Mouse (Mus musculus) liver, embryonic 18 days (tissue): ENCODE data around the gene Kir3dl2. TPM values are rescaled to one million over a fixed set of nuclear protein-coding genes. Genes with fewer than 3 reads are reported as not detected.

Experiments
- polyA plus RNA-seq: library from polyadenylated mRNA; depleted of rRNA; stranded (reverse); fragments of >200 nt; gene quantifications from 2 replicates; pipeline ENCODE4 v1.2.3, GENCODE M21; 2012; rRNA removed

Kir3dl2 gene
- polyA plus RNA-seq: not detected in 2 replicates

GRCm38 (mm10) chrX:136543956-136544355 is at the start of gene Kir3dl2:
Gene Kir3dl2, minus strand, starts transcription at chrX:136544056.

GRCm38 (mm10) chrX:136590199-136590896 is 46.5 kb upstream of the Kir3dl2 start, which contains the start of gene Tceal3:
Gene Tceal3, plus strand, starts transcription at chrX:136590842.

DNA sequence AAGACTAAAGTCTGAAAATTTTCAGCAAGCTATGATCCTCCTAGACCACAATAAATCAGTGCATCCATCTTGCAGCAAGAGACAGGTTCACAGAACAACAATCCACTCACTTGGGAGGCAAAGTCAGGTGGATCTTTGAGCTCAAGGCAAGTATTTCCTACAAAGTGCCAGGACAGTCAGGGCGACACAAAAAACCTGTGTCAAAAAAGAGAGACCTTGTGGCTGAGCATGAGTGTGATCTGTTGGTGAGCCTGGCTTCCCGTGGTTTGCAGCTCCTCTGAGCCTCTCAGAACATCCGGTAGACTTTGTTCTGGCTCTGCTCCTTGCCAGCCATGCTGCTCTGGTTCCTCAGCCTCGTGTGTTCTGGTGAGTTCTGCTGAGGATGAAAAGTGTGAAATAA is 26.2 kb downstream of the Kir3dl2 start, which contains the start of gene Kir3dl1:
TSS of gene Kir3dl1 (plus strand) at position 301 of the 400 bp plus-strand sequence.

Other genes starting within 250 kb of the Kir3dl2 start
- gene Kir3dl1, start 26.1 kb downstream of the Kir3dl2 start, polyA plus RNA-seq: not detected in 2 replicates
- 0.23 and 0.31 TPM in 2 replicates for gene Tceal3, start 46.8 kb upstream of the Kir3dl2 start, polyA plus RNA-seq
- gene Tceal1, start 163.9 kb upstream of the Kir3dl2 start, polyA plus RNA-seq: 0.60 and 0.65 TPM in 2 replicates
- gene Morf4l2, start 199.6 kb upstream of the Kir3dl2 start, polyA plus RNA-seq: 129 and 133 TPM in 2 replicates
- not detected in 2 replicates for gene Glra4, start 236.1 kb upstream of the Kir3dl2 start, polyA plus RNA-seq